Mouse (Mus musculus): Measurements from ENCODE around the gene Apoa2.

- TF ChIP-seq POLR2A (IDR thresholded peaks at IDR 0.05; ENCODE audit: insufficient read length, low read depth) (no peak), TCF12 (IDR thresholded peaks at IDR 0.05; ENCODE audit: insufficient read depth, poor library complexity, severe bottlenecking) (no peak), TCF3 (IDR thresholded peaks at IDR 0.05; ENCODE audit: insufficient read length, low read depth) (no peak), USF1 (IDR thresholded peaks at IDR 0.05; ENCODE audit: low read depth) (no peak), POLR2AphosphoS2 (IDR thresholded peaks at IDR 0.05; ENCODE audit: insufficient read length, low read depth) (no peak), MYOG (IDR thresholded peaks at IDR 0.05; ENCODE audit: control insufficient read depth in 1 of 3, insufficient read depth in 1 of 3, insufficient read length in 2 of 3, low read depth in 2 of 3) (no peak), REST (IDR thresholded peaks at IDR 0.05; ENCODE audit: insufficient read depth, insufficient read length) (no peak), E2F4 (IDR thresholded peaks at IDR 0.05; ENCODE audit: insufficient read depth) (no peak), MAX (IDR thresholded peaks at IDR 0.05; ENCODE audit: low read depth) (no peak)
Measured at GRCm38 (mm10) chr1:171203471-171204248, 21.2 kb upstream of the Apoa2 start.

Measured in myocyte (in vitro differentiated cells).